8 mouse cellular contexts compared by ENCODE assay signal in genomic region chr14:25768915-25769625, GRCm38 (mm10). TPM values are rescaled to one million over a fixed set of nuclear protein-coding genes. Genes with fewer than 3 reads are reported as not detected.
A peak's percentile ranks its signal among the peaks of the same experiment; 100 is the strongest.
DNase-seq lines count a peak whose midpoint lies in the region; ATAC-seq and TF ChIP-seq lines count a peak whose summit lies in the region.

Gene Zcchc24 (minus strand): TSS chr14:25769039.

- peaks cover 39% of the 10 kb centered on the region for H3K79me3 ChIP-seq in C2C12 (ENCODE audit: low read depth)

- peaks cover 10% of the 10 kb centered on the region for H3K36me3 ChIP-seq in C2C12 (ENCODE audit: control insufficient read depth, insufficient read depth)
- no peaks in the 10 kb centered on the region for H3K36me3 ChIP-seq in forebrain, embryonic 11.5 days (ENCODE audit: control insufficient read depth, insufficient read depth, low read length)
- no peaks in the 10 kb centered on the region for H3K36me3 ChIP-seq in heart, embryonic 15.5 days
- no peaks in the 10 kb centered on the region for H3K36me3 ChIP-seq in liver, embryonic 12.5 days
- no peaks in the 10 kb centered on the region for H3K36me3 ChIP-seq in stomach, embryonic 15.5 days

- no peaks in the 10 kb centered on the region for H3K27me3 ChIP-seq in C2C12 (ENCODE audit: control insufficient read depth, insufficient read depth, insufficient read length)
- no peaks in the 10 kb centered on the region; the same call in 1 of the 2 replicates for H3K27me3 ChIP-seq in forebrain, embryonic 11.5 days (ENCODE audit: control insufficient read depth, insufficient read depth, low read length)
- H3K27me3 ChIP-seq in heart, embryonic 15.5 days: no peaks in the 10 kb centered on the region
- H3K27me3 ChIP-seq in liver, embryonic 12.5 days (replicated peaks): peaks cover 78% of the 10 kb centered on the region
- no peaks in the 10 kb centered on the region for H3K27me3 ChIP-seq in stomach, embryonic 15.5 days (replicated peaks)

- H3K79me2 ChIP-seq in C2C12 (ENCODE audit: control insufficient read depth, insufficient read depth): peaks cover 46% of the 10 kb centered on the region

- H3K9ac ChIP-seq in forebrain, embryonic 11.5 days (ENCODE audit: low read length): peak within 1 kb of the TSS; percentile 72
- H3K9ac ChIP-seq in heart, embryonic 15.5 days: peak within 1 kb of the TSS; percentile 77
- peak within 1 kb of the TSS; percentile 72 for H3K9ac ChIP-seq in liver, embryonic 12.5 days
- peak within 1 kb of the TSS; percentile 78 for H3K9ac ChIP-seq in stomach, embryonic 15.5 days

- TF ChIP-seq CTCF in C2C12 (IDR thresholded peaks at IDR 0.05; ENCODE audit: control insufficient read depth, insufficient read depth, insufficient read length): no peak
- no peak for TF ChIP-seq CTCF in bone marrow macrophage, adult 2 months (IDR thresholded peaks at IDR 0.05; ENCODE audit: low read depth, low read length)

- H3ac ChIP-seq in C2C12 (ENCODE audit: control insufficient read depth, insufficient read length, low read depth): peak within 1 kb of the TSS; percentile 89

- no peak for TF ChIP-seq POLR2A in bone marrow macrophage, adult 2 months (IDR thresholded peaks at IDR 0.05; ENCODE audit: borderline replicate concordance, low read depth, low read length)

- H3K4me3 ChIP-seq in C2C12 (ENCODE audit: insufficient read depth, poor library complexity, severe bottlenecking): peak within 1 kb of the TSS; percentile 89
- H3K4me3 ChIP-seq in bone marrow macrophage, adult 2 months (ENCODE audit: insufficient read depth, low read length): peak within 1 kb of the TSS; percentile 64
- H3K4me3 ChIP-seq in forebrain, embryonic 11.5 days (ENCODE audit: low read depth, low read length): peak within 1 kb of the TSS; percentile 61
- H3K4me3 ChIP-seq in heart, embryonic 15.5 days: peak within 1 kb of the TSS; percentile 72
- H3K4me3 ChIP-seq in liver, embryonic 12.5 days: peak within 1 kb of the TSS; percentile 67
- H3K4me3 ChIP-seq in stomach, embryonic 15.5 days (replicated peaks): peak within 1 kb of the TSS; percentile 71

- peak; percentile 96 for DNase-seq in forebrain, embryonic 11.5 days (ENCODE audit: low spot score)
- DNase-seq in kidney, postnatal 14 days: peak; percentile 95
- peak; percentile 46 to 69 for DNase-seq in natural killer cell, adult 2 months (ENCODE audit: low spot score in 2 of 2)

- ATAC-seq in forebrain, embryonic 11.5 days (replicated peaks; ENCODE audit: low FRiP score): peak; percentile 95
- ATAC-seq in heart, embryonic 15.5 days (replicated peaks; ENCODE audit: insufficient number of reproducible peaks, insufficient read depth, low FRiP score, low read depth): peak; percentile 93
- peak; percentile 85 for ATAC-seq in liver, embryonic 12.5 days
- peak; percentile 91 for ATAC-seq in stomach, embryonic 15.5 days (ENCODE audit: insufficient read depth, low FRiP score, low read depth)

- H3K4me1 ChIP-seq in bone marrow macrophage, adult 2 months (ENCODE audit: control insufficient read depth, insufficient read depth, low read length): peaks cover 11% of the 10 kb centered on the region
- peaks cover 27% of the 10 kb centered on the region for H3K4me1 ChIP-seq in forebrain, embryonic 11.5 days (replicated peaks; ENCODE audit: control insufficient read depth, insufficient read depth, low read length)
- H3K4me1 ChIP-seq in heart, embryonic 15.5 days (replicated peaks): peaks cover 56% of the 10 kb centered on the region
- H3K4me1 ChIP-seq in liver, embryonic 12.5 days: peaks cover 59% of the 10 kb centered on the region
- peaks cover 35% of the 10 kb centered on the region for H3K4me1 ChIP-seq in stomach, embryonic 15.5 days

- peak within 1 kb of the TSS; percentile 99 for H3K4me2 ChIP-seq in forebrain, embryonic 11.5 days (ENCODE audit: low read depth, low read length, severe bottlenecking)
- peak within 1 kb of the TSS; percentile 91 for H3K4me2 ChIP-seq in heart, embryonic 15.5 days
- H3K4me2 ChIP-seq in liver, embryonic 12.5 days: peak within 1 kb of the TSS; percentile 91
- peak within 1 kb of the TSS; percentile 93 for H3K4me2 ChIP-seq in stomach, embryonic 15.5 days

- no peak within 1 kb of the TSS for H3K27ac ChIP-seq in bone marrow macrophage, adult 2 months (ENCODE audit: insufficient read depth, low read depth, low read length)
- H3K27ac ChIP-seq in forebrain, embryonic 11.5 days (ENCODE audit: low read depth, low read length): 0 out of 2 replicates have a peak within 1 kb of the TSS, but pooled peaks have one; percentile 18
- peak within 1 kb of the TSS; percentile 94 for H3K27ac ChIP-seq in heart, embryonic 15.5 days
- peak within 1 kb of the TSS; percentile 69 for H3K27ac ChIP-seq in liver, embryonic 12.5 days
- peak within 1 kb of the TSS; percentile 91 for H3K27ac ChIP-seq in stomach, embryonic 15.5 days

- H3K9me3 ChIP-seq in forebrain, embryonic 11.5 days (ENCODE audit: control insufficient read depth, low read length): no peaks in the 10 kb centered on the region
- H3K9me3 ChIP-seq in heart, embryonic 15.5 days (replicated peaks): no peaks in the 10 kb centered on the region
- no peaks in the 10 kb centered on the region for H3K9me3 ChIP-seq in liver, embryonic 12.5 days (replicated peaks)
- H3K9me3 ChIP-seq in stomach, embryonic 15.5 days: no peaks in the 10 kb centered on the region

- 1% methylated on average over 45 of the region's 55 CpGs for WGBS in forebrain, embryonic 11.5 days
- 1% methylated on average over 42 of the region's 55 CpGs for WGBS in heart, embryonic 15.5 days
- under 1% methylated on average over 44 of the region's 55 CpGs for WGBS in liver, embryonic 12.5 days (ENCODE audit: insufficient replicate concordance)
- 1% methylated on average over 54 of the region's 55 CpGs for WGBS in stomach, embryonic 15.5 days

TF ChIP-seq in C2C12, 6 proteins besides CTCF, POLR2A, EP300 and RAD21:
- TF ChIP-seq MAX (IDR thresholded peaks at IDR 0.05) (no peak), FOSL1 (IDR thresholded peaks at IDR 0.05; ENCODE audit: insufficient read depth, low read length, poor library complexity, severe bottlenecking) (no peak), USF1 (IDR thresholded peaks at IDR 0.05; ENCODE audit: low read depth) (no peak), MYOG (IDR thresholded peaks at IDR 0.05; ENCODE audit: control insufficient read depth, extremely low read depth, insufficient read length) (no peak), CEBPB (IDR thresholded peaks at IDR 0.05; ENCODE audit: low read depth) (no peak), MYOD1 (IDR thresholded peaks at IDR 0.05; ENCODE audit: control insufficient read depth, insufficient read length, low read depth) (no peak)

RNA-seq across cellular contexts. Expression of gene Zcchc24, which starts in this region (rescaled TPM):
- 36.4 TPM for polyA plus RNA-seq in C2C12 (2012; fragmentation: generic; extraction: Trizol)
- polyA plus RNA-seq in bone marrow macrophage, adult 2 months (2012; ENCODE audit: insufficient read depth, insufficient read length, missing spikeins): 31.7 and 34.8 TPM in 2 replicates
- polyA plus RNA-seq in forebrain, embryonic 11.5 days (2014; fragmentation: Nextera tagmentation; extraction: Ambion mirVana): 12.8 and 15.2 TPM in 2 replicates
- polyA plus RNA-seq in heart, embryonic 15.5 days (2015; fragmentation: Nextera tagmentation; extraction: Ambion mirVana): 22.4 and 26.8 TPM in 2 replicates
- polyA plus RNA-seq in liver, embryonic 12.5 days (2016; fragmentation: Nextera tagmentation; extraction: Ambion mirVana): 6.9 and 7.8 TPM in 2 replicates
- polyA plus RNA-seq in stomach, embryonic 15.5 days (2015; fragmentation: Nextera tagmentation; extraction: Ambion mirVana): 25.7 and 26.9 TPM in 2 replicates
